Mouse (Mus musculus) ES-E14 (cell line): ENCODE data around the gene Prok1. TPM values are rescaled to one million over a fixed set of nuclear protein-coding genes. Genes with fewer than 3 reads are reported as not detected.

ENCODE experiments used
- DNase-seq: peaks from one replicate; pipeline ENCODE4 v3.0.0-alpha.2; 2013; ENCODE audit warnings: low read depth, low spot score
- H3K27ac ChIP-seq: 2 replicates; pipeline ENCODE4 v1.5.1; 2012; ENCODE audit warnings: low read depth, mild to moderate bottlenecking, low read length, moderate library complexity, mixed read lengths; ENCODE audit not compliant: poor library complexity, insufficient read depth, severe bottlenecking
- H3K36me3 ChIP-seq: 2 replicates; pipeline ENCODE4 v1.6.1; 2012; ENCODE audit warnings: mild to moderate bottlenecking, low read length, moderate library complexity, mixed read lengths; ENCODE audit not compliant: control insufficient read depth, poor library complexity, insufficient read depth, severe bottlenecking
- H3K4me1 ChIP-seq, 2 experiments: fragments of 150-350 bp in 1 of 2; sonication (generic) in 1 of 2; 2 replicates each; pipeline ENCODE4 v1.6.1; 2012; ENCODE audit warnings: low read length in 2 of 2, mild to moderate bottlenecking in 1 of 2, mixed read lengths in 1 of 2; ENCODE audit not compliant: control insufficient read depth in 2 of 2, insufficient read depth in 2 of 2, poor library complexity in 1 of 2
- H3K4me3 ChIP-seq, 2 experiments: fragments of 150-350 bp in 1 of 2; sonication (generic) in 1 of 2; 2 replicates each; pipeline ENCODE4 v1.5.1; 2012; ENCODE audit warnings: low read length in 2 of 2, low read depth in 1 of 2, mild to moderate bottlenecking in 1 of 2, mixed read lengths in 1 of 2; ENCODE audit not compliant: insufficient read depth in 1 of 2, poor library complexity in 1 of 2, severe bottlenecking in 1 of 2
- H3K9ac ChIP-seq: 2 replicates; pipeline ENCODE4 v1.6.1; 2012; ENCODE audit warnings: low read depth, mild to moderate bottlenecking, low read length, mixed read lengths; ENCODE audit not compliant: poor library complexity, insufficient read depth, severe bottlenecking
- H3K9me3 ChIP-seq: fragments of 150-350 bp; sonication (generic); 2 replicates; pipeline ENCODE4 v1.6.1; 2012; ENCODE audit warnings: low read depth, mild to moderate bottlenecking, low read length; ENCODE audit not compliant: control insufficient read depth, insufficient read depth
- CHD2 ChIP-seq: IDR thresholded peaks from 2 replicates; pipeline ENCODE4 v1.6.1; 2014; ENCODE audit warnings: mild to moderate bottlenecking, low read depth, low read length, inconsistent platforms
- HCFC1 ChIP-seq: IDR thresholded peaks from 2 replicates; pipeline ENCODE4 v1.6.1; 2012; ENCODE audit warnings: low read length, inconsistent platforms, borderline replicate concordance; ENCODE audit not compliant: insufficient read depth
- MAFK ChIP-seq: IDR thresholded peaks from 2 replicates; pipeline ENCODE4 v1.6.1; 2014; ENCODE audit warnings: mild to moderate bottlenecking, low read depth, low read length, inconsistent platforms; ENCODE audit not compliant: insufficient read depth
- ZC3H11A ChIP-seq: IDR thresholded peaks from 2 replicates; pipeline ENCODE4 v1.6.1; 2012; ENCODE audit warnings: low read depth, mild to moderate bottlenecking, inconsistent platforms, low read length, borderline replicate concordance
- ZNF384 ChIP-seq: IDR thresholded peaks from 2 replicates; pipeline ENCODE4 v1.6.1; 2012; ENCODE audit warnings: low read depth, low read length, inconsistent platforms
- in situ Hi-C, 2 experiments: fragments of 600-800 bp; cut with MboI; formaldehyde crosslinking; loops; one replicate each; pipeline ENCODE4 v1.15.1; 2025; ENCODE audit warnings: low sequenced_read_pairs in 2 of 2, inconsistent platforms in 1 of 2; ENCODE audit not compliant: unreplicated experiment in 2 of 2
- total RNA-seq: library from RNA; depleted of rRNA; stranded (reverse); fragments of 300-350 nt; gene quantifications from 2 replicates; pipeline ENCODE4 v1.2.3, GENCODE M21; 2012; rRNA removed

Prok1 gene
- total RNA-seq, 1 experiment: not detected

DNA sequence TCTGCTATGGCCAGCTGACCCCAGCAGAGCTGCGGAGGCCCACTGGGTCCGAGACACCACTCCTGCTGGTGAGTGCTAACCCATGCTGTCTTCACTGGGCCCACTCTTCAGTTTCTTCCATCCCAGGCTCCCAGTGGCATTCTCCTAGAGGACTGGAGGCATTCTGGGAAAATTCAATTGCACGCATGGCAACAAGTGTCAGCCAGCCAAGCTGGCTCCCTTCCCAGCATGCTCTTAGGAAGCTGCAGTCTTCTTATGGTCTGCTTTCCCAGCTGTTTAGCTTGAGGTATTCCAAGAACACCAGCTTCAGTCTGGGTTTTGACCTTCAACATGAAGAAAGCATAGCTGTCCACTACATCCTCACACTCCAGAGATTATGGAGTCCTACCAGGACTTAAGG, 56.3 kb downstream of the Prok1 start:
- in situ Hi-C loops: no loop called here
- no peak for TF ChIP-seq ZC3H11A
- no peak for TF ChIP-seq MAFK
- TF ChIP-seq HCFC1: no peak
- no peak for TF ChIP-seq CHD2
- TF ChIP-seq ZNF384: no peak
- no peak for DNase-seq
- Histone ChIP-seq H3K4me1 (no peaks in the 10 kb centered on the region), H3K9me3 (no peaks in the 10 kb centered on the region), H3K4me3 (no peak overlapping the region), H3K27ac (no peak overlapping the region), H3K36me3 (no peaks in the 10 kb centered on the region), H3K9ac (no peak overlapping the region)

Other genes with a start within 250 kb of the Prok1 start
- 0.85 and 1.1 TPM in 2 replicates for gene Kcna3, start 203.5 kb downstream of the Prok1 start, total RNA-seq
- under 0.01 TPM in 1 of 2 replicates, not detected in the other for gene Kcna2, start 138.6 kb downstream of the Prok1 start, total RNA-seq
- not detected in 2 replicates for gene Kcna10, start 56.7 kb downstream of the Prok1 start, total RNA-seq
- not detected in 2 replicates for gene Cym, start 18.0 kb downstream of the Prok1 start, total RNA-seq
- gene A630076J17Rik, start 9.1 kb downstream of the Prok1 start, total RNA-seq: not detected in 2 replicates
- gene Lamtor5, start 39.2 kb upstream of the Prok1 start, total RNA-seq: 58.9 and 76.9 TPM in 2 replicates
- gene Slc16a4, start 51.5 kb upstream of the Prok1 start, total RNA-seq: 0.42 and 0.85 TPM in 2 replicates
- gene Rbm15, start 94.0 kb upstream of the Prok1 start, total RNA-seq: 48.5 and 53.8 TPM in 2 replicates
- gene Kcnc4, start 219.8 kb upstream of the Prok1 start, total RNA-seq: 0.36 and 0.37 TPM in 2 replicates